Mouse (Mus musculus): ENCODE results near the gene Olfr1317.

- TF ChIP-seq CTCF (IDR thresholded peaks at IDR 0.05; ENCODE audit: insufficient read depth, low read depth, low read length) = no peak
- TF ChIP-seq POLR2A (IDR thresholded peaks at IDR 0.05; ENCODE audit: insufficient read depth, low read depth, low read length) = no peak
Measured at GRCm38 (mm10) chr2:112140029-112140428, at the start of gene Olfr1317.
